Mouse (Mus musculus) liver, postnatal 0 days (tissue): ENCODE data around the gene Aifm1.

Experiments used
- CTCF ChIP-seq: sonication (generic); IDR thresholded peaks from 2 replicates; pipeline ENCODE4 v1.5.1; 2016; ENCODE audit warnings: antibody characterized with exemption, low read depth
- EP300 ChIP-seq: IDR thresholded peaks from 2 replicates; pipeline ENCODE4 v1.6.1; 2016; ENCODE audit warnings: antibody characterized with exemption, low read depth, mild to moderate bottlenecking

DNA sequence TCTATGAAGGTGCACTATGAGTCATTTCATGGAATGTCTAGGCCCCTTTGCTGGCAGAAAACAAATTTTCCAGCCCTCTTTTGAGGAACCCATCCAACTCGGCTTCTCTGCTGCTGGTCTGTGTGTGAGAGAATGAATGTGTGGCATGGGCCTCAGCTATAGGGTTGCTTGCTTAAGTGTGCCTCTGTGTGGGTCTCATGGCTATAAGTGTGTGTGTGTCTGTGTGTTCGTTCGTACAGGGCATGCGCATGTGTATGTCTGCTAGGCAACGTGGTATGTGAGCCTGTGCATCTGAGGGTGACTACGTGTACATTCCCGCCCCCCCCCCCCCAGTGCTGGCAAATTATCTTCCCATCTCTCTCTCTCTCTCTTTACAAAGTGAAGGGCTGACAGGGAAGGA is 52.9 kb downstream of the Aifm1 start:
- TF ChIP-seq CTCF (no peak), EP300 (no peak)
